Mouse (Mus musculus) G1E (cell line): ENCODE results near the gene Bak1. TPM values are rescaled to one million over a fixed set of nuclear protein-coding genes. Genes with fewer than 3 reads are reported as not detected.

Experiments
- ATAC-seq: 2 replicates; pipeline ENCODE4 v1.8.0; 2016; ENCODE audit warnings: mild to moderate bottlenecking; ENCODE audit not compliant: insufficient number of reproducible peaks, poor library complexity, low FRiP score, severe bottlenecking; ENCODE audit errors: extremely low read depth
- DNase-seq: peaks from one replicate; pipeline ENCODE4 v3.0.0; 2012; ENCODE audit warnings: low spot score
- H3K27me3 ChIP-seq: 2 replicates; pipeline ENCODE4 v1.6.1; 2012; ENCODE audit warnings: mild to moderate bottlenecking, low read length, inconsistent platforms; ENCODE audit not compliant: insufficient read depth
- H3K36me3 ChIP-seq: replicated peaks from 2 replicates; pipeline ENCODE3; 2012; ENCODE audit warnings: mild to moderate bottlenecking, inconsistent platforms
- H3K4me1 ChIP-seq: 2 replicates; pipeline ENCODE4 v1.6.1; 2012; ENCODE audit warnings: low read depth, low read length, inconsistent platforms, mixed read lengths; ENCODE audit not compliant: insufficient read depth
- H3K4me3 ChIP-seq: 2 replicates; pipeline ENCODE4 v1.5.1; 2012; ENCODE audit warnings: low read depth, mild to moderate bottlenecking, inconsistent platforms, low read length, moderate library complexity, mixed read lengths
- H3K9me3 ChIP-seq: replicated peaks from 2 replicates; pipeline ENCODE4 v1.6.1; 2012; ENCODE audit warnings: inconsistent platforms
- CTCF ChIP-seq: IDR thresholded peaks from 2 replicates; pipeline ENCODE4 v1.5.1; 2012; ENCODE audit warnings: low read depth, low read length, inconsistent platforms, mixed read lengths
- GATA1 ChIP-seq: IDR thresholded peaks from 2 replicates; pipeline ENCODE4 v1.6.1; 2012; ENCODE audit warnings: borderline replicate concordance, low read length, inconsistent platforms, mixed read lengths
- GATA2 ChIP-seq: IDR thresholded peaks from 2 replicates; pipeline ENCODE4 v1.6.1; 2012; ENCODE audit warnings: low read depth, low read length, inconsistent platforms, borderline replicate concordance
- POLR2AphosphoS5 ChIP-seq: IDR thresholded peaks from 2 replicates; pipeline ENCODE4 v1.6.1; 2012; ENCODE audit warnings: low read depth, low read length, inconsistent platforms; ENCODE audit not compliant: insufficient replicate concordance
- TAL1 ChIP-seq: conservative IDR thresholded peaks from 2 replicates; pipeline ENCODE4 v1.6.1; 2012; ENCODE audit warnings: low read depth, low read length, inconsistent platforms, mixed read lengths
- polyA plus RNA-seq: library from polyadenylated mRNA; stranded (reverse); fragments of >175 nt; gene quantifications from 2 replicates; pipeline ENCODE4 v1.2.3, GENCODE M21; 2012
- total RNA-seq, 2 experiments: library from RNA; stranded (forward) in 1 of 2; stranded (reverse) in 1 of 2; fragments of 200-1000 nt in 1 of 2; fragments of >200 nt in 1 of 2; fragmentation: Nextera tagmentation in 1 of 2; gene quantifications; 2 replicates each; pipeline ENCODE4 v1.2.3; 2014 to 2017

Gene Bak1
- total RNA-seq (2014; fragmentation: Nextera tagmentation) (231 and 242 TPM in 2 replicates), total RNA-seq (2017) (57.5 and 64.5 TPM in 2 replicates), polyA plus RNA-seq (222 and 227 TPM in 2 replicates)

- H3K4me1 ChIP-seq = peaks cover 57% of the 10 kb centered on the region
- no peak for DNase-seq
- peaks cover 29% of the 10 kb centered on the region for H3K36me3 ChIP-seq
- TF ChIP-seq GATA1 = no peak
- no peak for TF ChIP-seq CTCF
- TF ChIP-seq POLR2AphosphoS5 = no peak
- TF ChIP-seq GATA2 = no peak
- no peak for TF ChIP-seq TAL1
- H3K27me3 ChIP-seq = peaks cover 4% of the 10 kb centered on the region; the same call in 1 of the 2 replicates
- H3K9me3 ChIP-seq = no peaks in the 10 kb centered on the region
- peak within 1 kb of the TSS; percentile 79 for H3K4me3 ChIP-seq
- no peak for ATAC-seq
These were observed at the start of gene Bak1 for GRCm38 (mm10) chr17:27028909-27029308. Gene Bak1 (minus strand): TSS chr17:27029009.

- DNase-seq = no peak
- peaks cover 10% of the 10 kb centered on the region; the same call in 1 of the 2 replicates for H3K27me3 ChIP-seq
- H3K4me1 ChIP-seq = peaks cover 38% of the 10 kb centered on the region
- TF ChIP-seq CTCF (no peak), GATA2 (no peak), POLR2AphosphoS5 (no peak), GATA1 (no peak), TAL1 (no peak)
- H3K9me3 ChIP-seq = peaks cover 8% of the 10 kb centered on the region
- ATAC-seq = no peak
- peaks cover 50% of the 10 kb centered on the region for H3K36me3 ChIP-seq
- H3K4me3 ChIP-seq = no peak overlapping the region
These were observed 49.7 kb upstream of the Bak1 start for GRCm38 (mm10) chr17:27078499-27078898.

GRCm38 (mm10) chr17:27077920-27078319 lies 49.1 kb upstream of the Bak1 start:
- ATAC-seq (no peak), DNase-seq (no peak)
- H3K27me3 ChIP-seq = peaks cover 10% of the 10 kb centered on the region; the same call in 1 of the 2 replicates
- peaks cover 51% of the 10 kb centered on the region for H3K36me3 ChIP-seq
- no peak overlapping the region for H3K4me3 ChIP-seq
- peaks cover 34% of the 10 kb centered on the region for H3K4me1 ChIP-seq
- no peak for TF ChIP-seq POLR2AphosphoS5
- TF ChIP-seq TAL1 = no peak
- no peak for TF ChIP-seq GATA1
- TF ChIP-seq CTCF = 0 out of 2 replicates have a peak, but pooled peaks have one; percentile 29
- no peak for TF ChIP-seq GATA2
- H3K9me3 ChIP-seq = peaks cover 8% of the 10 kb centered on the region

- DNase-seq (no peak), ATAC-seq (no peak)
- Histone ChIP-seq H3K27me3 (peaks cover 14% of the 10 kb centered on the region; the same call in 1 of the 2 replicates), H3K9me3 (peaks cover 8% of the 10 kb centered on the region), H3K4me3 (no peak overlapping the region), H3K36me3 (peaks cover 56% of the 10 kb centered on the region), H3K4me1 (peaks cover 34% of the 10 kb centered on the region)
- peak; percentile 44 for TF ChIP-seq CTCF
- TF ChIP-seq TAL1 = no peak
These were observed 48.3 kb upstream of the Bak1 start for GRCm38 (mm10) chr17:27077133-27077532.

- peaks cover 52% of the 10 kb centered on the region for H3K36me3 ChIP-seq
- ATAC-seq (no peak), DNase-seq (no peak)
- H3K27me3 ChIP-seq = peaks cover 22% of the 10 kb centered on the region; the same call in 1 of the 2 replicates
- H3K4me3 ChIP-seq = no peak overlapping the region
- TF ChIP-seq GATA2 (no peak), GATA1 (no peak), CTCF (no peak), TAL1 (no peak), POLR2AphosphoS5 (no peak)
- H3K4me1 ChIP-seq = peaks cover 18% of the 10 kb centered on the region
- peaks cover 8% of the 10 kb centered on the region for H3K9me3 ChIP-seq
These were observed 46.3 kb upstream of the Bak1 start for GRCm38 (mm10) chr17:27074849-27075745.

GRCm38 (mm10) chr17:27074236-27074635 lies 45.4 kb upstream of the Bak1 start:
- ATAC-seq (no peak), DNase-seq (no peak)
- H3K36me3 ChIP-seq = peaks cover 53% of the 10 kb centered on the region
- TF ChIP-seq CTCF = no peak
- no peak overlapping the region for H3K4me3 ChIP-seq
- H3K4me1 ChIP-seq = peaks cover 17% of the 10 kb centered on the region
- H3K27me3 ChIP-seq = peaks cover 20% of the 10 kb centered on the region; the same call in 1 of the 2 replicates
- peaks cover 8% of the 10 kb centered on the region for H3K9me3 ChIP-seq
